Mouse (Mus musculus) lung, postnatal 36 days (tissue): ENCODE measurements around the gene Trdn.

Source experiments
- DNase-seq: peaks from one replicate; pipeline ENCODE4 v3.0.0; 2022; ENCODE audit warnings: mixed read lengths

Trdn gene

DNA sequence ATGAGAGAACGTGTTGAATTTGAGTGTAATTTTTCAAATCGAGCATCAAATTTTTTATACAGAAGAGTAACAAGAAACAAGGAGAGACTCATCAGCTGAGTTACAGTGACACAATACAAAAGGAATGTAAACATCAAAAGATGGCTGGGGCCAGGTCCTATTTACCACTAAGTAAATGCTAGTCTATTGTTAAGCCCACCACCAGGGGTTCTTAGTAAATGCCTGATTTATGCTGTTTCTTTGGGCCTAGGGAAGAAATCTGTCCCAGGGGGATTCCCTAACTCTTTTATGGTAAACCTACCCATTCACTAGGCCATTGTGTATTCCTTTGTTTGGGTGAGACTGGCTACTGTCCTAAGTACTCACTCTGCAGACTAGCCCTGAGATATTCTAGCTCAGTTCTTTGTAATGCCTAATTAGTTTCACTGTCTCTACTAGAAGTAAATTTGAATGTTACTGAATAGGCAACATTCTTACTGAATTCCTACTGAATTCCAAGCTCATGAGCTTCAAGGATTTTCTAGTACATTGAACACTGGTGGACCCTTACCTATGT lies 295.2 kb downstream of the Trdn start:
- no peak for DNase-seq
